Mouse (Mus musculus): ENCODE measurements around the gene Zfpm1. TPM values are rescaled to one million over a fixed set of nuclear protein-coding genes. Genes with fewer than 3 reads are reported as not detected.
A peak's percentile ranks its signal among the peaks of the same experiment; 100 is the strongest.

The Zfpm1 gene
- polyA plus RNA-seq, 1 experiment, result 35.2 TPM

GRCm38 (mm10) chr8:122359111-122359775, 77.3 kb downstream of the Zfpm1 start:
- no peak overlapping the region for H3K27ac ChIP-seq (ENCODE audit: control insufficient read depth, insufficient read depth, low read depth, low read length)
- no peak for TF ChIP-seq POLR2A (IDR thresholded peaks at IDR 0.05; ENCODE audit: control insufficient read depth, low read depth, low read length)
- no peak for TF ChIP-seq CTCF (IDR thresholded peaks at IDR 0.05; ENCODE audit: control insufficient read depth, insufficient read depth, insufficient replicate concordance, low read depth, low read length)
- H3K4me1 ChIP-seq (ENCODE audit: control insufficient read depth, insufficient read depth, low read length), result no peaks in the 10 kb centered on the region
- H3K27me3 ChIP-seq (ENCODE audit: control insufficient read depth, insufficient read depth, low read length), result no peaks in the 10 kb centered on the region
- no peak overlapping the region for H3K4me3 ChIP-seq (ENCODE audit: control insufficient read depth, low read depth, low read length)
- no peaks in the 10 kb centered on the region for H3K36me3 ChIP-seq (ENCODE audit: control insufficient read depth, insufficient read depth, low read length)

GRCm38 (mm10) chr8:122360696-122361416, 78.9 kb downstream of the Zfpm1 start, which contains the start of gene Trhr2:
Gene Trhr2 (minus strand): TSS chr8:122360746.
- Histone ChIP-seq H3K4me3 (ENCODE audit: control insufficient read depth, low read depth, low read length) (no peak within 1 kb of the TSS), H3K27me3 (ENCODE audit: control insufficient read depth, insufficient read depth, low read length) (no peaks in the 10 kb centered on the region), H3K36me3 (ENCODE audit: control insufficient read depth, insufficient read depth, low read length) (no peaks in the 10 kb centered on the region), H3K27ac (ENCODE audit: control insufficient read depth, insufficient read depth, low read depth, low read length) (no peak within 1 kb of the TSS), H3K4me1 (ENCODE audit: control insufficient read depth, insufficient read depth, low read length) (no peaks in the 10 kb centered on the region)
- no peak for TF ChIP-seq POLR2A (IDR thresholded peaks at IDR 0.05; ENCODE audit: control insufficient read depth, low read depth, low read length)
- no peak for TF ChIP-seq CTCF (IDR thresholded peaks at IDR 0.05; ENCODE audit: control insufficient read depth, insufficient read depth, insufficient replicate concordance, low read depth, low read length)

GRCm38 (mm10) chr8:122362271-122362670, 80.3 kb downstream of the Zfpm1 start:
- no peaks in the 10 kb centered on the region for H3K27me3 ChIP-seq (ENCODE audit: control insufficient read depth, insufficient read depth, low read length)
- TF ChIP-seq POLR2A (IDR thresholded peaks at IDR 0.05; ENCODE audit: control insufficient read depth, low read depth, low read length) (no peak), CTCF (IDR thresholded peaks at IDR 0.05; ENCODE audit: control insufficient read depth, insufficient read depth, insufficient replicate concordance, low read depth, low read length) (no peak)
- no peak overlapping the region for H3K4me3 ChIP-seq (ENCODE audit: control insufficient read depth, low read depth, low read length)
- no peak overlapping the region for H3K27ac ChIP-seq (ENCODE audit: control insufficient read depth, insufficient read depth, low read depth, low read length)
- no peaks in the 10 kb centered on the region for H3K4me1 ChIP-seq (ENCODE audit: control insufficient read depth, insufficient read depth, low read length)
- no peaks in the 10 kb centered on the region for H3K36me3 ChIP-seq (ENCODE audit: control insufficient read depth, insufficient read depth, low read length)

GRCm38 (mm10) chr8:122362967-122363366, 81.0 kb downstream of the Zfpm1 start:
- Histone ChIP-seq H3K36me3 (ENCODE audit: control insufficient read depth, insufficient read depth, low read length) (no peaks in the 10 kb centered on the region), H3K4me3 (ENCODE audit: control insufficient read depth, low read depth, low read length) (no peak overlapping the region), H3K27ac (ENCODE audit: control insufficient read depth, insufficient read depth, low read depth, low read length) (no peak overlapping the region), H3K27me3 (ENCODE audit: control insufficient read depth, insufficient read depth, low read length) (no peaks in the 10 kb centered on the region), H3K4me1 (ENCODE audit: control insufficient read depth, insufficient read depth, low read length) (no peaks in the 10 kb centered on the region)
- TF ChIP-seq POLR2A (IDR thresholded peaks at IDR 0.05; ENCODE audit: control insufficient read depth, low read depth, low read length) (no peak), CTCF (IDR thresholded peaks at IDR 0.05; ENCODE audit: control insufficient read depth, insufficient read depth, insufficient replicate concordance, low read depth, low read length) (no peak)

GRCm38 (mm10) chr8:122368494-122368893, 86.6 kb downstream of the Zfpm1 start:
- Histone ChIP-seq H3K4me1 (ENCODE audit: control insufficient read depth, insufficient read depth, low read length) (no peaks in the 10 kb centered on the region), H3K27ac (ENCODE audit: control insufficient read depth, insufficient read depth, low read depth, low read length) (no peak overlapping the region), H3K27me3 (ENCODE audit: control insufficient read depth, insufficient read depth, low read length) (no peaks in the 10 kb centered on the region), H3K4me3 (ENCODE audit: control insufficient read depth, low read depth, low read length) (no peak overlapping the region), H3K36me3 (ENCODE audit: control insufficient read depth, insufficient read depth, low read length) (no peaks in the 10 kb centered on the region)
- TF ChIP-seq CTCF (IDR thresholded peaks at IDR 0.05; ENCODE audit: control insufficient read depth, insufficient read depth, insufficient replicate concordance, low read depth, low read length) (no peak), POLR2A (IDR thresholded peaks at IDR 0.05; ENCODE audit: control insufficient read depth, low read depth, low read length) (no peak)

- no peak overlapping the region for H3K27ac ChIP-seq (ENCODE audit: control insufficient read depth, insufficient read depth, low read depth, low read length)
- no peaks in the 10 kb centered on the region for H3K27me3 ChIP-seq (ENCODE audit: control insufficient read depth, insufficient read depth, low read length)
- H3K4me1 ChIP-seq (ENCODE audit: control insufficient read depth, insufficient read depth, low read length), result no peaks in the 10 kb centered on the region
- TF ChIP-seq POLR2A (IDR thresholded peaks at IDR 0.05; ENCODE audit: control insufficient read depth, low read depth, low read length), result no peak
- peak; percentile 55; the same call in 1 of the 2 replicates for TF ChIP-seq CTCF (IDR thresholded peaks at IDR 0.05; ENCODE audit: control insufficient read depth, insufficient read depth, insufficient replicate concordance, low read depth, low read length)
- H3K4me3 ChIP-seq (ENCODE audit: control insufficient read depth, low read depth, low read length), result no peak overlapping the region
- H3K36me3 ChIP-seq (ENCODE audit: control insufficient read depth, insufficient read depth, low read length), result no peaks in the 10 kb centered on the region
Observed at GRCm38 (mm10) chr8:122369665-122370064, 87.7 kb downstream of the Zfpm1 start.

- H3K4me1 ChIP-seq (ENCODE audit: control insufficient read depth, insufficient read depth, low read length), result peaks cover 4% of the 10 kb centered on the region
- H3K27me3 ChIP-seq (ENCODE audit: control insufficient read depth, insufficient read depth, low read length), result no peaks in the 10 kb centered on the region
- TF ChIP-seq POLR2A (IDR thresholded peaks at IDR 0.05; ENCODE audit: control insufficient read depth, low read depth, low read length), result no peak
- TF ChIP-seq CTCF (IDR thresholded peaks at IDR 0.05; ENCODE audit: control insufficient read depth, insufficient read depth, insufficient replicate concordance, low read depth, low read length), result no peak
- no peak overlapping the region for H3K4me3 ChIP-seq (ENCODE audit: control insufficient read depth, low read depth, low read length)
- H3K36me3 ChIP-seq (ENCODE audit: control insufficient read depth, insufficient read depth, low read length), result no peaks in the 10 kb centered on the region
- no peak overlapping the region for H3K27ac ChIP-seq (ENCODE audit: control insufficient read depth, insufficient read depth, low read depth, low read length)
Observed at GRCm38 (mm10) chr8:122371706-122372105, 89.8 kb downstream of the Zfpm1 start.

Data from testis, adult 2 months (tissue).